Mouse (Mus musculus): ENCODE results near the gene Psmb4. TPM values are rescaled to one million over a fixed set of nuclear protein-coding genes. Genes with fewer than 3 reads are reported as not detected.
"Not testable (repeated sequence)": the region's sequence is repeated elsewhere in the genome, so short reads cannot be mapped to it uniquely, and the experiment has no call there.

The Psmb4 gene
- polyA plus RNA-seq, 1 experiment from 2014 or later = 329 TPM

- DNase-seq (ENCODE audit: low spot score); H3K36me3 ChIP-seq (ENCODE audit: insufficient read depth, low read length); H3K4me3 ChIP-seq (replicated peaks; ENCODE audit: low read depth, low read length); H3K4me1 ChIP-seq (replicated peaks; ENCODE audit: insufficient read depth, low read length); H3K27me3 ChIP-seq (ENCODE audit: insufficient read depth, low read length); ATAC-seq (replicated peaks; ENCODE audit: low FRiP score, low read depth); H3K4me2 ChIP-seq (ENCODE audit: low read length); H3K9me3 ChIP-seq (replicated peaks; ENCODE audit: low read length); H3K9ac ChIP-seq (ENCODE audit: low read depth, low read length); H3K27ac ChIP-seq: not testable (repeated sequence)
- peak; percentile 36 for TF ChIP-seq CTCF (IDR thresholded peaks at IDR 0.05; ENCODE audit: low read depth)
- WGBS = 64% methylated on average over 3 of the region's 3 CpGs
Observed at GRCm38 (mm10) chr3:94904759-94905158, 18.0 kb upstream of the Psmb4 start.

GRCm38 (mm10) chr3:94902747-94903146 is 16.0 kb upstream of the Psmb4 start:
- peak; percentile 78 for TF ChIP-seq CTCF (IDR thresholded peaks at IDR 0.05; ENCODE audit: low read depth)
- ATAC-seq (replicated peaks; ENCODE audit: low FRiP score, low read depth) = 0 out of 2 replicates have a peak, but pooled peaks have one; percentile 17
- Histone ChIP-seq H3K4me3 (replicated peaks; ENCODE audit: low read depth, low read length) (no peak overlapping the region), H3K9ac (ENCODE audit: low read depth, low read length) (no peak overlapping the region), H3K27me3 (ENCODE audit: insufficient read depth, low read length) (no peaks in the 10 kb centered on the region), H3K4me2 (ENCODE audit: low read length) (no peak overlapping the region), H3K27ac (no peak overlapping the region), H3K9me3 (replicated peaks; ENCODE audit: low read length) (no peaks in the 10 kb centered on the region), H3K4me1 (replicated peaks; ENCODE audit: insufficient read depth, low read length) (no peaks in the 10 kb centered on the region), H3K36me3 (ENCODE audit: insufficient read depth, low read length) (no peaks in the 10 kb centered on the region)
- 18% methylated on average over 7 of the region's 7 CpGs for WGBS
- DNase-seq (ENCODE audit: low spot score) = peak; percentile 90

- no peaks in the 10 kb centered on the region for H3K9me3 ChIP-seq (replicated peaks; ENCODE audit: low read length)
- WGBS = 64% methylated on average over 3 of the region's 3 CpGs
- H3K9ac ChIP-seq (ENCODE audit: low read depth, low read length) = no peak overlapping the region
- H3K27me3 ChIP-seq (ENCODE audit: insufficient read depth, low read length) = no peaks in the 10 kb centered on the region
- DNase-seq (ENCODE audit: low spot score) = no peak
- ATAC-seq (replicated peaks; ENCODE audit: low FRiP score, low read depth) = no peak
- no peak overlapping the region for H3K4me3 ChIP-seq (replicated peaks; ENCODE audit: low read depth, low read length)
- no peak overlapping the region for H3K27ac ChIP-seq
- no peaks in the 10 kb centered on the region for H3K4me1 ChIP-seq (replicated peaks; ENCODE audit: insufficient read depth, low read length)
- no peaks in the 10 kb centered on the region for H3K36me3 ChIP-seq (ENCODE audit: insufficient read depth, low read length)
- H3K4me2 ChIP-seq (ENCODE audit: low read length) = no peak overlapping the region
- TF ChIP-seq CTCF (IDR thresholded peaks at IDR 0.05; ENCODE audit: low read depth) = no peak
Observed at GRCm38 (mm10) chr3:94894076-94894475, 7.3 kb upstream of the Psmb4 start.

- Histone ChIP-seq H3K4me1 (replicated peaks; ENCODE audit: insufficient read depth, low read length) (peaks cover 5% of the 10 kb centered on the region; the same call in 1 of the 2 replicates), H3K9ac (ENCODE audit: low read depth, low read length) (no peak overlapping the region)
- DNase-seq (ENCODE audit: low spot score) = peak; percentile 72
Observed at GRCm38 (mm10) chr3:94888595-94888994, 1.8 kb upstream of the Psmb4 start.

GRCm38 (mm10) chr3:94882579-94882978 is 4.2 kb downstream of the Psmb4 start:
- H3K4me2 ChIP-seq (ENCODE audit: low read length) = no peak overlapping the region
- no peak overlapping the region for H3K4me3 ChIP-seq (replicated peaks; ENCODE audit: low read depth, low read length)
- H3K27me3 ChIP-seq (ENCODE audit: insufficient read depth, low read length) = no peaks in the 10 kb centered on the region
- no peak for DNase-seq (ENCODE audit: low spot score)
- 90% methylated on average over 3 of the region's 3 CpGs for WGBS
- no peaks in the 10 kb centered on the region for H3K9me3 ChIP-seq (replicated peaks; ENCODE audit: low read length)
- H3K4me1 ChIP-seq (replicated peaks; ENCODE audit: insufficient read depth, low read length) = peaks cover 5% of the 10 kb centered on the region; the same call in 1 of the 2 replicates
- no peak for TF ChIP-seq CTCF (IDR thresholded peaks at IDR 0.05; ENCODE audit: low read depth)
- H3K36me3 ChIP-seq (ENCODE audit: insufficient read depth, low read length) = peaks cover 57% of the 10 kb centered on the region
- no peak overlapping the region for H3K9ac ChIP-seq (ENCODE audit: low read depth, low read length)
- ATAC-seq (replicated peaks; ENCODE audit: low FRiP score, low read depth) = no peak
- H3K27ac ChIP-seq = no peak overlapping the region

More at GRCm38 (mm10) chr3:94888595-94888994, 1.8 kb upstream of the Psmb4 start:
- no peak overlapping the region for H3K4me2 ChIP-seq (ENCODE audit: low read length)
- H3K9me3 ChIP-seq (replicated peaks; ENCODE audit: low read length) = no peaks in the 10 kb centered on the region
- H3K27ac ChIP-seq = no peak overlapping the region
- ATAC-seq (replicated peaks; ENCODE audit: low FRiP score, low read depth) = no peak
- H3K36me3 ChIP-seq (ENCODE audit: insufficient read depth, low read length) = peaks cover 13% of the 10 kb centered on the region
- H3K4me3 ChIP-seq (replicated peaks; ENCODE audit: low read depth, low read length) = no peak overlapping the region
- peak; percentile 82 for TF ChIP-seq CTCF (IDR thresholded peaks at IDR 0.05; ENCODE audit: low read depth)
- H3K27me3 ChIP-seq (ENCODE audit: insufficient read depth, low read length) = no peaks in the 10 kb centered on the region

GRCm38 (mm10) chr3:94881840-94882239 is 4.9 kb downstream of the Psmb4 start:
- H3K9ac ChIP-seq (ENCODE audit: low read depth, low read length) = no peak overlapping the region
- no peak overlapping the region for H3K27ac ChIP-seq
- no peak overlapping the region for H3K4me2 ChIP-seq (ENCODE audit: low read length)
- no peak for DNase-seq (ENCODE audit: low spot score)
- 68% methylated on average over 4 of the region's 4 CpGs for WGBS
- no peaks in the 10 kb centered on the region; the same call in 1 of the 2 replicates for H3K4me1 ChIP-seq (replicated peaks; ENCODE audit: insufficient read depth, low read length)
- no peak for ATAC-seq (replicated peaks; ENCODE audit: low FRiP score, low read depth)
- TF ChIP-seq CTCF (IDR thresholded peaks at IDR 0.05; ENCODE audit: low read depth) = no peak
- H3K36me3 ChIP-seq (ENCODE audit: insufficient read depth, low read length) = peaks cover 65% of the 10 kb centered on the region
- no peaks in the 10 kb centered on the region for H3K27me3 ChIP-seq (ENCODE audit: insufficient read depth, low read length)
- H3K9me3 ChIP-seq (replicated peaks; ENCODE audit: low read length) = no peaks in the 10 kb centered on the region
- no peak overlapping the region for H3K4me3 ChIP-seq (replicated peaks; ENCODE audit: low read depth, low read length)

- Histone ChIP-seq H3K4me1 (replicated peaks; ENCODE audit: insufficient read depth, low read length) (no peaks in the 10 kb centered on the region), H3K27ac (no peak overlapping the region), H3K4me2 (ENCODE audit: low read length) (no peak overlapping the region), H3K36me3 (ENCODE audit: insufficient read depth, low read length) (peaks cover 83% of the 10 kb centered on the region), H3K9ac (ENCODE audit: low read depth, low read length) (no peak overlapping the region), H3K27me3 (ENCODE audit: insufficient read depth, low read length) (no peaks in the 10 kb centered on the region), H3K4me3 (replicated peaks; ENCODE audit: low read depth, low read length) (no peak overlapping the region), H3K9me3 (replicated peaks; ENCODE audit: low read length) (no peaks in the 10 kb centered on the region)
- 86% methylated on average over 6 of the region's 6 CpGs for WGBS
- no peak for TF ChIP-seq CTCF (IDR thresholded peaks at IDR 0.05; ENCODE audit: low read depth)
- no peak for ATAC-seq (replicated peaks; ENCODE audit: low FRiP score, low read depth)
- DNase-seq (ENCODE audit: low spot score) = no peak
Observed at GRCm38 (mm10) chr3:94878618-94879017, 8.1 kb downstream of the Psmb4 start.

Measured in kidney, postnatal 0 days (tissue).